Mouse (Mus musculus) layer of hippocampus, postnatal 10 days (tissue): ENCODE data around the gene Ghitm. TPM values are rescaled to one million over a fixed set of nuclear protein-coding genes. Genes with fewer than 3 reads are reported as not detected.
"Not testable (repeated sequence)": the region's sequence is repeated elsewhere in the genome, so short reads cannot be mapped to it uniquely, and the experiment has no call there.

ENCODE experiments used
- DNase-seq, 2 experiments: peaks; one replicate each; pipeline ENCODE4 v3.0.0; 2021; ENCODE audit warnings: low spot score in 2 of 2
- long read RNA-seq: library from polyadenylated mRNA; stranded (forward); transcript quantifications from one replicate; pipeline ENCODE4 v2.0.0, GENCODE M21; 2023
- total RNA-seq, 2 experiments: library from RNA; stranded (reverse); gene quantifications; 2 replicates each; pipeline ENCODE4 v1.2.3; 2021

Ghitm gene
- total RNA-seq: 100 to 1,000 TPM; 226 to 248 TPM
- long read RNA-seq, transcript Ghitm-202 (9 exons, 3,188 nt): major isoform, 298 of 382 reads
- long read RNA-seq, transcript Ghitm-201 (9 exons, 2,573 nt): minor isoform, 15 of 382 reads
- long read RNA-seq, partial matches to known transcripts: 38 of 382 reads
- long read RNA-seq, other reads (novel, unspliced or antisense): 31 of 382 reads

DNA sequence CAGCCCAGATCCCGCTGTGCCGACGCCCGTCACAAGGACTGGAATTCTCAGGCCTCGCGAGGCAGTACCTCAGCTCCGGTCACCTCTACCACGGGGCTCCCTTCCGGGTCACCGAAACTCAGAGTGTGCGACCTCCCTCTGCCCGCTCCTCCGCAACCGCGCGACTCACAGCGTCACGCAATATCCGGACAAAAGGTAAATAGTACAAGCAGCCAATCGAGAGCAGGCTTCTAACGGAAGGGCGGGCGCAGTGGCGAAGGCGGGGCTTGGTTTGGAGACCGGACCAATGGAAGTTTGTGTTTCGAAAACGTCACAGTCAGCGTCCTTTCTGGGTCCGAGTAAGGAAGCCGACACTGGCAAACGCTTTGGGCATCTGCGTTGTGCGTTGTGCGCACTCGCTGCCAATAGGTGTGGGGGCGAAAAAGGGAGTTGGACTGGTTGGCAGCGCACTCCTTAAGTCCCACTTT, at the start of gene Ghitm:
Gene Ghitm, minus strand, starts transcription at position 146 of the 467 bp plus-strand sequence.
- DNase-seq: peak; percentile 95 to 96

DNA sequence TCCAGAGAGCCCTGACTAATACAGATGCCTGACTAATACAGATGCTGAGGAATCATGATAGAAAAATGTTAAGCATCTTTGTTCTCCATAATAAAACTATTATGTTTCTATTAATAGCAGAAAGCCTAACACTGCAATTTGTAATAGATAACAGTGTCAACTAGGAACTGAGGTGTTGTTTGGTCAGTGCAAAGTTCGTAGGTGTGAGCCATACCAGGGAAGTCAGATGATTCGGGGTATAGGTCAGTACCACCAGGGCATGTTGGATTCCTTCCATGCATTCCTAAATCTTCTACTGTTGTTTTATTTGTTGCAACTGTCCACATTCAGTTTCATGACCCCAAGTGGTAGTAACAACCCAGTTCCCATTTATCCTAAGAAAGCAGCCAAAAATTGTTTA, 49.8 kb upstream of the Ghitm start:
- DNase-seq: no peak

DNA sequence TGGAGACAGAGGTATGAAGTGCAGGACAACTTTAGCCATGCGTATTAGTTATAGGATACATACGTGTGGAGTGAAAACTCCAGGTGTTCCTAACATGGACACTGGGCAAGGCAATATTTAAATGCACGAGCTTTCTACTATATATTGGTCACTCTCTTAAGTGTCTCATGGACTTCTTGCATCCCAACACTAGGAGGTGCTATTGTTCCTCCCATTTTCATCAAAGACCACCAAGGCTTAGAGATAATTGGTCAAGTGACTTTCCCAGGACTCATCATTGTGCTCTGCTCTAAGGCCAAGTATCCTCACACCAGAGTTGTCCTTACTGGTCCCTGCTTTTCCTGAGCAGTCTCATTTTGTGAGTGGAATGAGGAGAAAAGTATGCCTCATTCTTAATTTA, 39.4 kb upstream of the Ghitm start:
- DNase-seq: no peak

DNA sequence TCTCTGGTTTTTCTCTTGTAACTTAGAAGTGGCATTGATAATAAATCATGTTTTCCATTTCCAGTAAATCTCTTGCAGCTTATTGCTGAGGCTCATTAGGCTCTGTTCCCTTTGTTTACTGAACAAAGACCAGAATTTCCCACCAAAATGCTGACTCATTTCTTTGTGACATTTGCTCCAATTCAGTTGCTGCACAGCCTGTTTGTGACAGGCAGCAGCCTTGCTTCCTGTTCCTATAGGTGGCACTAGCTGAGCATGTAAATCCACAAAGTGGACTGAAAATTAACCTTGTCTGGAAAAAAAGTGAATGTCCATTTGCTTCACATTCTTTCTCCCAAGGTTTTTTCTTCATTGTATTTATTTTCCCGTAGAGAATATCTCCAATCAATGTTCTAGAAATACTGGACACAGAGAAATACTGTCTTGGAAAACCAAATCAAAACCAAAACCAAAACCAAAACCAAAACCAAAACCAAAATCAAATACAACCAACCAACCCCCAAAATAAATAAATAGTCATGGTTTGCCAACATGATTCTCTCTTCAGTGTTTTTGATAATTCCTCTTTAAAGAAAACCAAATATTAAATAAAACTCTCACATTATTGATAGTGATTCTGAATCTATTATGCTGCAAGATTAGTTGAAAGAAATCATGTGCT, 30.3 kb upstream of the Ghitm start:
- peak in 1 of 2 experiments; percentile 20 for DNase-seq

DNA sequence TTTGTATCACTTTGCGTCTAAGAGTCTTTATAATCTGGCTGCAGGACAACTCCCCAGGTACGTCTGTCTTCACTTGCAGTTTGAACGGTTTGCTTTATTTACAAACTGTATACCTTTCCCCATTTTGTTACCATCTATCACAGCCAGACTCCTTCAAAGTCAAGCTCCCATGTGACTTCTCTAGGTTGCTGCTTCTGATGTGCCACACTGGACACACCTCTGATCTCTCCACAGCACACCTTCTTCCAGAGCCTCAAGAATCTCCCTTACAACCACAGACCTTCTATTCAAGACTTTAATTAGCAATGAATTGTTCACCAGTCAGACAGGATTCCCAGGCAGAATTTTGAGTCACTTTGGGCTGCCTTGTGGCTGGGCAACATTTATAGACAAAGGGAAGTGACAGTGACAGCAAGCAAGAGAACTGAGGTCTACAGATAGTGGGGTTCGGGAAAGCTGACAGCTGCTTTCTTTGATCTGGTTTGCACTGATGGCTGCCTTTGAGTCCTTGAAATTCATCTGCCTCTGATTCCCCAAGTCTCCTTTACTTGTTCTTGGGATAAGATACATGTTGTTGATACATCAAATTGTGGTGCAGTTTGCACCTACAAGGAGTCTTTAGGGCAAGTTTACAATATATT, 29.4 kb upstream of the Ghitm start:
- DNase-seq: no peak

DNA sequence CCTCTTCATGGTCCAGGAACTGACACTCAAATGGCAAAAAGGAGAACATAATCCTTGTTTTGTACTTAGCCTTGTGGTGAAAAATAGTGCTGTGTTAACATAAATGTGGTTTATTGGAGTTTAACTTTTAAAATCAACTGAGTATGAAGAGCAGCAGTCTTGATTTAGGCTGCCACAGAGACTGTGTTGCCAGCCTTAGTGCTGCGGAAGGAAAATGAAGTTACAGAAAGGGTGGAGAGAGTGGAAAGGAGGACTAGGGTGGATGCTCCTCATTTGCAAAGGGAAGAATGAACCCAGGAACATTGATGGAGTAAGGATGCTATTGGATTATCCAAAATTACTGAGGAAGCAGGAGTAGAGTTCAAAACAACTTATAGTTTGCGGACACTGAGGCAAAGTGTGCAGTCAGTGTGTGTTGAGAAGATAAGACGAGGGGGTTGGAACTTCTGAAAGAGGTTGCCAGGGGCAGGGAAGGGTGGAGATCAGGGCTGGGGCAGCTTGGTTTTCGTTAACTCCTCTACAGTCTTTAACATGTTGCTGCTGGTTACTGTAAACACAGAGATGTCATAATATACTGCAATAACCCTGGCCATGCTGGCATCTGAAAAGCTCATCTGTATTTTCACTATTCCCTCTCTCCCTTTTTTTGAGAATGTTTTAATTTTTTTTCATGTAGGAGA, 28.3 kb upstream of the Ghitm start:
- DNase-seq: no peak

DNA sequence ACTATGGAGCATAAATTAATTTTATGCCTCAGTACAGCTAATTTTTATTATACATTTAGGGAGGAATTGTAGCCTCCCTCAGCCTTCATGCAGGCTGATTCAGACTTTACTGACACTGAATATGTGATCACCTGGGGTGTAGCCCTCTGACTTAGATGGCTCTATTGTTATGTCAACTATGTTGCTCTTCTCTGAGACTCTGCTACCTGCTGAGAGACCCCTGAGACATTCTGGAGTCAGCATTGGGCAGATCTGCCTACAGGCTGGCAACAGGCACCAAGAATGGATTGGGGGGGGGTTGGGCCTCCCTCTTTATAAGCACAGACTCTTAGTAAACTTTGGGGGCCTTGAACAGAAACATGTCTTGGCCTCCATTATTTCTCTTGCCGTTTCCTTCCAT, 19.3 kb upstream of the Ghitm start:
- DNase-seq: no peak

DNA sequence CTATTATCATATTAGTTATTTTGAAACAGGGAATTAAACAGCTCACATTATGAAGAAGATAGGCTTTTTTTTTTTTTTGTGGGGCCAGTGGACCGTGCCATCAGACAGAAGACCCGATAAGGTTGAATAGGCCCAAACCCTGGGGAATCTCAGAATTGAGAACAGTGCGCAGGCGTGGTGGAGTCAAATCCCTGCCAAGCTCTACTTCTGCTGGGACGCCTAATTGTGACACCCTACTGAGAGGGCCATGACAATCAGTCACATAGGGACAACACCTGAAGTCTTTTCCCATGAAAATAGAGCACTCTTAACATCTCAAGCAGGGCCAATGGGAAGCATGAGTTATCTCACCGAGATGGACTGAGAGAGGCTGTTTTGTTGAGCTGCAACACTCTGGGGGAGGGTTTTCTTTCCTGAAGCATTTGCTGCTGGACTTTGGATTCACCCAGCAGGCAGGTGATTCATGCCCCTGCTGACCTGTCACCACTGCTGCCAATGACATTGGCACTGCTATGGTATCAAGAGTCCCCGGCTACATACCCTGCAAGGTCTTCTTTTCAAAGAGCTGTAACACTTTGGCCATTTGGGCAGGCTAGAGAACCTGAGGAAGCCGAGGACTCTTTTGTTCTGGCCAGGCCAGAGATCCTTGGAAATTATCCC, 4.1 kb upstream of the Ghitm start:
- DNase-seq: no peak

DNA sequence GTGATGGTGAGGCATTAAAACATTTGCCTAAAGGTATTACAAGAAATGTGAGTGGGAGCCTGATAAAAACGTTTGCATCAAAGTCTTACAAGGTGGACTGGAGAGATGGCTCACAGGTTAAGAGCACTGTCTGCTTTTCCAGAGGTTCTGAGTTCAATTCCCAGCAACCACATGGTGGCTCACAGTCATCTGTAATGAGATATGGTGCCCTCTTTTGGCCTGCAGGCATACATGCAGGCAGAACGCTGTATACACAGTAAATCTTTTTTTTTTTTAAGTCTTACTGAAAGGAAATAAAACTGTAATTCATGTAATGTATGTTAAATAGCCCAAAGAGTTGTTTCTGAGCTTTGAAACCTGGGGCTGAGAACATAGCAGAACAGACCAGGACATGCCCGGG, 2.5 kb upstream of the Ghitm start:
- not testable (repeated sequence) for DNase-seq

DNA sequence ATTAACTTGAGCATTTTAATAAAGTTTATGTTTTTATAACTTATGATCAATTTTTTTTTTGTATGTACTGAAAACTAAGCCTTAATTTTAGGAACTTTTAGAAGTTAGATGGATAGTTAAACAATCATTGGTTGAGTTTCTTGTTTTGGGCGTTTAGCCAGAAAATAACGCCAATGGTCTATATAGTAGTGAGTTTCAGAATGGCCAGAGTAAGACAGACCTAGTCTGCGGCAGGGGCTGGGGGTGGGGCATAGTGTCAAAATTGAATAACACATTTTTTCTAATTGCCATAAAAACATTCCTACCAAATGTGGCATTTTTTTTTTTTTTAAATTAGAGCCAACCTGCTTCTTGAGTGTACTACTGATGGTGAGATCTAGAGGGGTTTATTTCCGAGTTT, 1.0 kb upstream of the Ghitm start:
- no peak for DNase-seq

DNA sequence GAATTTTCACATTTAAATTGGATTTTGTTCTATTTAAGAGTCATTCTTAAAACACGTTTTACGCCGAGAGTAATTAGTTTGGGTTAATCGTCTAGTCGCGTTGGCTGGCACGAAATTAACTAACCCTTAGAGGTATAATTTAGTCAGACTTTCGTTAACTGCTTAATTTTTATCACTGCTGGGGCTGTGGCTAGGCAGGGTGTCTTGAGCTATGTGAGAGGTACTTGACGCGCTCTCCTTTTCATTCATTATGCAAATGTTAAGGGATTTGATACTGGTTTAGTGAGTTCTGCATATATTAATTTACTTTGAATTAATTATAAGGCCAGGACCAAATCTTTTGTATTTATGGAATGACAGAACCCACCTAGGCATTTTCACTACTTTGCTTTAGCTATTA, 599 bp upstream of the Ghitm start:
- no peak for DNase-seq

DNA sequence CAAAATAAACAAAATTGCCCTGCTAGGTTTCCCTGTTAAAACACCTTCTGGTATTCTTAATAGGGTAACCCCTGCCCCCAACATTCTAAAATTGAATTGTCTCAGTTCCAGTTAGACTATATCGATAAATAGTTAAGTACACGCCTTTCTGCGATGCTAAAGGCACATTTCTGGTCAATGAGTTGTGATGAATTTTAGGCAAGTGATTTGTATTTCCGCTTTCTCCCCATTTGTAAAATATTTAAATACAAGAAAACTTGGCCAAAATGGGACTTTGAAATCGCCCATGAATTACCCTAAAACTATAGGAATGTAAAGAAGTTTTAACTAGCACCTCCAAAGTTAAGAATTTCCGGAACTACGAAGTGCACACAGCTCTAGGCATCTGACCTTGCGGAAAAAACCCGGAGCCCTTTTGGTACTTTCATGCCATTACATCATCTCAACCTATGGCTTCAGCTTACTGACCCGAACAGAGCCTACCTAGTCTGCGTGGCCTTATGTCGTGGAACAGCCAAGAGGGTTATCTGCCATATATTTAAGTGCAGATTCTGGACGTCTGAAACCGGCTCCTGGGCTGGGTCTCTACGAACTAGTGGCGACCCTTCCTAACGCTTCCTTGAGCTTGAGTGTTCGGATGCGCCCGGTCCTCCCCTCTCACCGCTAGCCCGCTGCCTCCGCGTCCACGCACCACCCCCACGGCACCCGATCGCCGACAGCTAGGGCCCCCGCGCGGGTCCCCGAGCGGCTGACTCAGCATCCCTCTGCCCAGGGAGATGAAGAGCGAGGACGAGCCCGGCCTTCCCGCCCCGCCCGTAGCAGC, 557 bp downstream of the Ghitm start:
- no peak for DNase-seq

DNA sequence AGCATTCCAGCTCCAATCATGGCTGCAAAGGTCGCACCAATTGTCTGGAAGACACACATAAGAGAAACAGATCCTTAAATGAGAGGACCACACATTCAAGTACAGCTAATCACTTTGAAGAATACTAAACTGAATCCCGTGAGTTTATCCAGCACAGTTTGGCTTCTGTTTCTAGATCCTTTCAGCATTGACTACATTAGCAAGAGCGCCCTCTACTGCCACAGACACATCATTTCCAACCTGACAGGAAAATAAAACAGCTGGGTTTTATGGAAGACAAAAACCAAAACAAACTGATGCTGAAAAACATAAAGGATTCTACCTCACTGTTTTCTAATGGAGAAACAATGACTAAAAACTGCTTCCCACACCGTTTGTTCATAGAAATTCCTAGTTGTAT, 7.4 kb downstream of the Ghitm start:
- DNase-seq: peak; percentile 48 to 54

DNA sequence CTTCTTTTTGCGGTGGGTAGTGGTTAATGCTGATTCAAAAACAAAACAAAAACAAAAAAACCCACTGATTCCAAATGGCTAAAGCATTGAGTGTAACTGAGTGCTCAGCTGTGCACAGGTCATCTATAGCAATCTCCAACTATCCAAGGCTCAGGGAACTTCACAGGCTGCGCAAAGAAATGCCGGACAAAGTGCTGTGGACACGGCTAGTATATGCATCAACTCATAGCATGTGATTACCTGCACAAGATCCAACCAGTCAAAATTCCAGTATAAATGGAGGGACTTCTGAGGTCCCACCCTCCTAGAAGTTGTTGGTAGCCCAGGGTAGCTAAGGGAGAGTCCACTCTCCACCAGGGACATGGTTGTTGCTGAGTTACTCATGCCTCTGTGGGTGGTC, 15.8 kb downstream of the Ghitm start:
- no peak for DNase-seq

DNA sequence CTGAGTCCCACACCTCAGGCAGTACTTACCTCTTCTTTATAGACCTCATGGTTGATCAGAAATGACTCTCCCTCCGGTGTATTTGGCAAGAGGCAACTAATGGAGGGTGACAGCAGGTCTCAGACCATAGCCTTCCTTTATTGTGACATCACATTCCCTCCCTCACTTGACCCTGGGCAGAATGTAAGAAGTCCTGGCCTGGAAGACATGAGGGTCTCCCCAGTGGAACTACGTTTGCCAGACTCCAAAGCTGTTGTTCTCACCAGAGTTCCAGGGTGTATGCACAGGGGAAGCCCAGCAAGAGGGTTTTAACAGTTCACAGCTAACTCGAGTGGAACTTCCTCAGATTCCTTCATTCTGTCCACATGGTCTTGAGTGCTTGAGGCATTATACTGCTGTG, 21.1 kb downstream of the Ghitm start, which contains the start of gene 2610528A11Rik:
Gene 2610528A11Rik, minus strand, starts transcription at position 101 of the 400 bp plus-strand sequence.
- no peak for DNase-seq

DNA sequence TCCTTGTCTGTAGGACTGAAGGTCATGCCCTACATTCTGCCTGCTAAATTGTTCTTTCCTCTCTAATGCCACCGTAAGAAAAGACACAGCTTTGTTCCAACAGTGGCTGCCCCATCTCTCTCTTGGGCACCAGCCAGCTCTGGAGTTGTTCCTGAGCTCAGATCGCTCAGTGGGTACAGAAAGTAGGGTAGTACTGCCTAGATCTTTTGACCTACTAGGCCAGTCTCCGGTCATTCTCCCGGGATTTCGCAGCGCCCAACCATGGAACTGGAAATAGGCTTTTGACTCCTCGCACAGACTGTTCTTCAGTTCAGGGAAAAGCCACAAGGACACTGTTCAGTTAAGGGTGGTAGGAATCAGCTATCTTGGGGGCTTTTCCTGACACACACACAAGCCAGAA, 22.1 kb downstream of the Ghitm start:
- no peak for DNase-seq

DNA sequence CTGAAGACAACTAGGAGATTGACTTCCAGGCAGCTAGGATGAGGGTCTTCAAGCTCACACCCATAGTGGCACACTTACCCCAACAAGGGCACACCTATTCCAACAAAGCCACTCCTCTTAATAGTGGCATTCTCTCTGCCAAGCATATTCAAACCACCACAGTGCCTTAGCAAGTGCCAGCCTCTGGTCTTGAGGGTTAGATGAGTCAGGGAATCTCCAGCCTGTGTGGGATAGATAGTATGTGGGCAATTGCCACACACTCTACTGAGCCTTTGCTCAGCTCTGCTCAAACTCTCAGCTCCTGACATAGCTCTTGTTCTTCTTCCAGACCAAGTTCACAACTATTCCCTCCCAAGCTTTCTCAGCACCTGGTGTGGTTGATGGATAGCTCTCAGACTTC, 23.7 kb downstream of the Ghitm start:
- DNase-seq: no peak

DNA sequence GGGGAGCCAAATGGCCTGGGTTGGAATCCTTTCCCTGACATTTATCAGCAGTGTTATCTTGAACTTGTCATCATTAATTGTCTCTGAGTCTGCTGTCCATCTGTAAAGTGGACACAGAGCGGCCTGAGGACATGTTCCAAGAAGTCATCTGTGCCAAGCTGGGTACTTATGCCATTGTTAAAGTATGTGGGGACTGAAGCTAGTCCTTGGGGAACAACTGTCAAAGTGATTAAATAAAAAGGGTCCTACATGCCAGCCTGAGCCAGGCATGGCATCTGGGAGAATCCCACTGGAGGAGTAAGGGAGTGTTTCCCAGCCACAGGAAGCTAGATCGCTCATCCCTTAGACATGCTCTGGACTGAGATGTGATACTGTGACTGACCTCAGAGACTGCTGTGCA, 24.6 kb downstream of the Ghitm start:
- no peak for DNase-seq

DNA sequence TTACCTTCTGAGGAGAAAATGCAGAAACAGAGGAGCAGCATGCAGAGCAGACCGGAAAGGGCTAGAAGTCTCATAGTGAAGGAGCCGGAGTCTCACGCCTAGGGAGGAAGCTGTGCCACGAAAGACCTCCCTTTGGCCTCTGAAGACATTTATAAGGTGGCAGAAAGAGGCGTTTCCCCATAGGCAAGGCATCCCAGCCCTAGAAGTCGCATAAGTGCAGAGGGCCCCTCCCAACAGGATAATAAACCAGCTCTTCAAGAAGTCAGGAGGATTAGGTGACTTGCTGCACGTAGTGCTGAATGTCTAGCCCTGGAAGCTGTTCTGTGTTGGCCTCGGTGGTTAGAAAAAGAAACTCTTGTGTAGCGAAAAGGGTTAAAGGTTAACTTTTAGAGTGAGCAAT, 25.1 kb downstream of the Ghitm start:
- no peak for DNase-seq

DNA sequence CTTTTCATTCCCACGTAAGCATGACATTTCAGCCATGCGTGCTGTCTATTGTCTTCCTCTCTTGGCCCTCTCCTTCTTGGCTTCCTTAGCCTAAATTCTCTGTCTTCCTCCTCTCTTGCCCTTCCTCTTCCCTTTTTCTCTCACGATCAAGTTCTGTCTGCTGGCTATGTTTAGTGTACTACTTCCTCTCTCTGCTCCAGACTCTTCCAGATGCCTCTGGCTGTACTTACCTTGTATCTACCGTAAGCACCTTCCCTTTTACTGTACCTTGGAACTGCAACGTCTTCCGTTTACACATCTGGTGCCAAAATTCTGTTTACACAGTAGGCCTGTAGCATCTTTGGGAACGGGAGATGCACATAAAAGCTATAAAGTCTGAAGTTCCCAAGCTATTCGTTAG, 25.6 kb downstream of the Ghitm start:
- no peak for DNase-seq

DNA sequence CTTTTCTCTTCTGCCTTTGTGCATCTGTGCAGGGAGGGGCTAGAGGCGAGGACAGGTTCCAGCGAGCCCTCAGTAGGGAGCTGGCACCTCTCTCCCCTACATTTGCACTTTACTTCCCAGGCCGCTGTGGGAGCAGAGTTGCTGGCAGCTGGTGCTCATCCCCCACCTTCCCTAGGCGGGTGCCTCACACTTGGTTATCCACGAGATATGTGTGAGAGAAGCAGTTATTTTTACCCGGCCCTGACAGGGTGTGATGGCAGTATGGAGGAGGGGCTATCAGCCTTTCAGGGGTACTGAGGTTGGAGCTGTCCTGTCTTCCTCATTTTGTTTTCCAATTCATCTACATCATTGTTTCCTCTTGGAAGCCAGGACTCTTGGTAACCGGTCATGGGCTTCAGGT, 29.2 kb downstream of the Ghitm start:
- DNase-seq: no peak
